Mouse (Mus musculus) thymus, adult 2 months (tissue): Measurements from ENCODE around the gene Map4k5. TPM values are rescaled to one million over a fixed set of nuclear protein-coding genes. Genes with fewer than 3 reads are reported as not detected.

Experiments
- DNase-seq: peaks from one replicate; pipeline ENCODE4 v3.0.0; 2021
- H3K27ac ChIP-seq: fragments of 200-500 bp; 2 replicates; pipeline ENCODE4 v1.5.1; 2012; ENCODE audit warnings: low read length, control low read depth; ENCODE audit not compliant: control insufficient read depth, insufficient read depth
- H3K27me3 ChIP-seq: fragments of 200-500 bp; 2 replicates; pipeline ENCODE4 v1.6.1; 2012; ENCODE audit warnings: mild to moderate bottlenecking, low read length, moderate library complexity, mixed read lengths; ENCODE audit not compliant: control insufficient read depth, insufficient read depth
- H3K36me3 ChIP-seq: fragments of 200-500 bp; 2 replicates; pipeline ENCODE4 v1.6.1; 2012; ENCODE audit warnings: mild to moderate bottlenecking, low read length, moderate library complexity; ENCODE audit not compliant: control insufficient read depth, insufficient read depth
- H3K4me1 ChIP-seq: fragments of 200-500 bp; replicated peaks from 2 replicates; pipeline ENCODE4 v1.6.1; 2012; ENCODE audit warnings: low read length; ENCODE audit not compliant: control insufficient read depth, insufficient read depth
- H3K4me3 ChIP-seq: fragments of 200-500 bp; 2 replicates; pipeline ENCODE4 v1.5.1; 2012; ENCODE audit warnings: mild to moderate bottlenecking, low read length, control low read depth, moderate library complexity; ENCODE audit not compliant: control insufficient read depth, insufficient read depth
- CTCF ChIP-seq: fragments of 200-500 bp; IDR thresholded peaks from 2 replicates; pipeline ENCODE4 v1.5.1; 2012; ENCODE audit warnings: mild to moderate bottlenecking, control low read depth, low read length, moderate library complexity, borderline replicate concordance; ENCODE audit not compliant: control insufficient read depth, poor library complexity, insufficient read depth; ENCODE audit errors: extremely low read depth
- POLR2A ChIP-seq: fragments of 200-500 bp; IDR thresholded peaks from 2 replicates; pipeline ENCODE4 v1.6.1; 2012; ENCODE audit warnings: mild to moderate bottlenecking, low read length, control low read depth, moderate library complexity; ENCODE audit not compliant: control insufficient read depth, poor library complexity, insufficient read depth; ENCODE audit errors: extremely low read depth
- WGBS: fragments of 180-500 bp; shearing (Covaris S2); methylation state at CpG from one replicate; pipeline ENCODE4 v1.1.7; 2018; 5-methylcytosine and 5-hydroxymethylcytosine counted together
- polyA plus RNA-seq: library from polyadenylated mRNA; depleted of rRNA; stranded (reverse); fragments of >200 nt; gene quantifications from 2 replicates; pipeline ENCODE4 v1.2.3, GENCODE M21; 2012

Gene Map4k5
- polyA plus RNA-seq, 1 experiment, result 11.3 TPM

DNA sequence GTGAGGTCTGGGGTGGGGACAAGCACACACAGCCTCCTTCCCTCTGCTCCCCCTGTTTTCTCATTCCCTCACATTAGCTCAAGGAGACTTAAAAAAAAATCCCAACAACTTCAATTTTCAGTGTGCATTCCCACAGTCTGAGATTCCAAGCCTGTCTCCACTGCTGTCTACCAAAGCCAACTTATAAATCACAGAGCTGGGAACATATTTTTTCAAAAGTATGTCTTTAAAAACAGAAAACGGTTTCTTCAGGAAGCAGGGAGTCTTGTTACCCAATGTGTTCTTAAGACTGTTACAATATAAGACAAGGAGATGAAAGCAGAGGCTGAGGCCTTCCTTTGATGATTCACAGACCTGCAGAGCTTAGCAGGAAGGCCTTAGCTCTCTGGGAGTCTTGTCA is 81.0 kb downstream of the Map4k5 start:
- 65% methylated on average over 1 of the region's 1 CpGs for WGBS
- H3K27ac ChIP-seq, result no peak overlapping the region
- H3K27me3 ChIP-seq, result no peaks in the 10 kb centered on the region
- H3K4me3 ChIP-seq, result no peak overlapping the region
- DNase-seq, result no peak
- peaks cover 13% of the 10 kb centered on the region for H3K36me3 ChIP-seq
- TF ChIP-seq CTCF (no peak), POLR2A (no peak)
- no peaks in the 10 kb centered on the region for H3K4me1 ChIP-seq

DNA sequence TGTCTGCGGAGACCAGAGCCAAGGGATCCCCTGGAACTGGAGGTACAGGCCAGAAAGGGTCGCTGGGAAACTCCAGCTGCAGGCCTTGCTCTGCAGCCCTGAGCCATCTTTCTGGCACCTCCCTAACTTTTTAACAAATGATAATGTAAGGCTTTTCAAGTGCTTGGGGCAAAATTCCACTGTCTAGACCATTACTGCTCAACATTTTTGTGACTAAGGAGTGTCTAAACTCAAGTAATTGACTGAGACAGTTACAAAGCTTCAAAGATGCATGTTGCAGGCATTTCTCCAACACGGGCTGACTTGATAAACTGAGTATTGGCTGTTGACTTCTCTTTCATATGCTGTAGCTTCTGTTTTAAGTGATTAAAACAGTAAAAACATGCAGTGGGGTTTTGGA is 83.6 kb downstream of the Map4k5 start:
- Histone ChIP-seq H3K4me3 (no peak overlapping the region), H3K27ac (no peak overlapping the region), H3K36me3 (peaks cover 8% of the 10 kb centered on the region; the same call in 1 of the 2 replicates), H3K4me1 (no peaks in the 10 kb centered on the region), H3K27me3 (no peaks in the 10 kb centered on the region)
- TF ChIP-seq CTCF (no peak), POLR2A (no peak)
- no peak for DNase-seq
- 96% methylated on average over 3 of the region's 3 CpGs for WGBS

DNA sequence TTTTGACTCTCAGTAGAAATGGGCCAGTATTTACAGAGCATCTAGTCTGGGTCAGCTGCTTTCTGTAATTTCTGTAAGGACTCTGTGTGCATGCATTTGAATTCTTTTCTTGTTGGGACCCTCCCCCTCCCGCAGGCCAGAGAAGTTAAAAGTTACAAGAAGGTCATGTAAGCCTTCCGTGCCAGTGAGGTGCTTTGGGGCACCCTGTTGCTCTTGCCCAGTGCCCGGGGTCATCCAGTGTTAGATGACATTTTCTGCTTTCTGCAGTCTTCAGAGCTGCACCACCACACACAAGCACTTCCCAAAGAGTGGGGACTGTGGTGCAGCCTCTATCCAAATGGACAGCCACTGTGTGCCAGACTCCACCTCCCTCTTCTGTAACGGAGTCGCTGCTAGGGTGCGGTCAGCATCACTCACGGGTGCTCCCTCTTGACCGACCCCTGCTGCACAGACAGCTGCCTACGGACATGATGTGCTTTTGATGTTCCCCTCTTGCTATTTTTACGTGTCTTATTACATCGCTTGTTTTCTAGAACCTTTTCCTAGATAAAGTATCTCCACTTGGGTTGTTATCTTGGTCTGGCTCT is 85.5 kb downstream of the Map4k5 start:
- no peaks in the 10 kb centered on the region for H3K27me3 ChIP-seq
- TF ChIP-seq CTCF, result no peak
- no peak for TF ChIP-seq POLR2A
- no peak overlapping the region for H3K4me3 ChIP-seq
- 92% methylated on average over 11 of the region's 11 CpGs for WGBS
- DNase-seq, result no peak
- H3K36me3 ChIP-seq, result peaks cover 8% of the 10 kb centered on the region; the same call in 1 of the 2 replicates
- no peaks in the 10 kb centered on the region for H3K4me1 ChIP-seq
- H3K27ac ChIP-seq, result no peak overlapping the region

DNA sequence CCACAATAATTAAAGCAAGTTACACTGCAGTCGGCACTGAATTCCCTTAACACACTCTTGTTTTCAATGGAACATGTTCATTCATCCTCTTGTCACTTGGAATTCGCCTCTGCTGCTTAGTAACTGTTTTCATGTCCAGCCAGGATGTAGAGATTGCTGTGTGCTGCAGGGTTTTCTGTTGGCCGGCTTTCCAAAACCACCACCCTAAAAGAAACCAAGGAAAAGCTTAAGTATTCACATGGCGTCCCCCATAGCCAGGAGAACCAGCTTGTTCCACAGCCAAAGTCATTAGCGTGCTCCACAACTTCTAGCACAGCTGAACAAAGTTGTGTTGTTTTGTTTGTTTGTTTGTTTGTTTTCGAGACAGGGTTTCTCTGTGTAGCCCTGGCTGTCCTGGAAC is 87.9 kb downstream of the Map4k5 start:
- WGBS, result 93% methylated on average over 6 of the region's 6 CpGs
- no peak for DNase-seq
- H3K36me3 ChIP-seq, result 0 out of 2 replicates have a peak, but pooled peaks cover 4% of the 10 kb centered on the region
- TF ChIP-seq CTCF (no peak), POLR2A (no peak)
- no peak overlapping the region for H3K27ac ChIP-seq
- H3K27me3 ChIP-seq, result no peaks in the 10 kb centered on the region
- no peak overlapping the region for H3K4me3 ChIP-seq
- H3K4me1 ChIP-seq, result no peaks in the 10 kb centered on the region

DNA sequence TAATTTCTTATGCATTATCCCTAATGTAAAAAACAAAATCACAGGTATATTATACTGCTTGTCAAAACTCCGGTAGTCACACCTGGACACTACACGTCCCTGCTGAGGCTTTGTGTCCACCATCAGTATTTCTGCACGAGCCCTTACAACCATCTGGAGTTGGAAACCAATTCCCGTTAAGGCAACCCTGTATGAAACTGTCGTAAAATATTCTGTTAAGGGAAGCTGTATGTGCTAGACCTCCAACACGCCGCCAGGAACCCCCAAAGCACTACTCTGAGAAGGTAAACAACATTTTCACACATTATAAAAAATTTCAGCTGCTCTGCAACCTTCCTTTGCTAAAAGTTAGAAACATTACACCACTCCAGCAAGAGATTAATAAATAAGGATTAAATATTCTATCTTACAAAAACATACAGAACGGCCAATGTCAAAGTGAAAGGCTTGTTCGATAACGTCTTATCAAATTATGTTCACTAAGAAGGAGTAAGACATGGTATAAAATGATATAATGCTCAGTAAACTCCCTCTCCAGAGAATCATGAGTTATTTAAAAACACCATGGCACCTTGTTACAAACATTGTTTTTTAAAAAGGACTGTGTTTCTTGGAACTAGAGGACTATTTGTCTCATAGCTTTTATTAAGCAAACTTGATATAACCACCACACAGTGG is 88.5 kb downstream of the Map4k5 start:
- Histone ChIP-seq H3K36me3 (0 out of 2 replicates have a peak, but pooled peaks cover 4% of the 10 kb centered on the region), H3K4me3 (no peak overlapping the region), H3K4me1 (no peaks in the 10 kb centered on the region), H3K27me3 (no peaks in the 10 kb centered on the region), H3K27ac (no peak overlapping the region)
- TF ChIP-seq POLR2A, result no peak
- no peak for TF ChIP-seq CTCF
- 97% methylated on average over 10 of the region's 10 CpGs for WGBS
- no peak for DNase-seq

DNA sequence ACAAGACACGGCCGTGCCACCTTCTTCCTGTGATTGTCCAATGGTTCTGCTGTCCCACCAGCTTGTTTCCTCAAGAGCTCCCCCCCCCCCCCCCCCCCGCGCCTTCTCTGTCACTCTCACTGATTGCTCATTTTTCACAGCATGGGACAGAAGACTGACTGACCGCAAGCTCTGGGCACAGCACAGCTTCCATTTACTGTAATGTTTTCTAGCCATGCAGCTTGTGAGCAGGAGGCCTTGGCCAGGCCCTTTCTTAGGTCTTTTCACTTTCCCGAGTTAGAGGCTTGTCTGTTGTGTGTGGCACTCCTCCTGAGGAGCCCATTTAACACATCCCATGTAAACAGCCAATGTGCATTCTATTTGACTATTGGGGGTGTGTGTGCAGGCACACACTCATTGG is 89.8 kb downstream of the Map4k5 start:
- Histone ChIP-seq H3K27me3 (no peaks in the 10 kb centered on the region), H3K4me3 (no peak overlapping the region), H3K36me3 (no peaks in the 10 kb centered on the region), H3K4me1 (no peaks in the 10 kb centered on the region), H3K27ac (no peak overlapping the region)
- WGBS, result 96% methylated on average over 6 of the region's 6 CpGs
- DNase-seq, result no peak
- TF ChIP-seq POLR2A (no peak), CTCF (no peak)

DNA sequence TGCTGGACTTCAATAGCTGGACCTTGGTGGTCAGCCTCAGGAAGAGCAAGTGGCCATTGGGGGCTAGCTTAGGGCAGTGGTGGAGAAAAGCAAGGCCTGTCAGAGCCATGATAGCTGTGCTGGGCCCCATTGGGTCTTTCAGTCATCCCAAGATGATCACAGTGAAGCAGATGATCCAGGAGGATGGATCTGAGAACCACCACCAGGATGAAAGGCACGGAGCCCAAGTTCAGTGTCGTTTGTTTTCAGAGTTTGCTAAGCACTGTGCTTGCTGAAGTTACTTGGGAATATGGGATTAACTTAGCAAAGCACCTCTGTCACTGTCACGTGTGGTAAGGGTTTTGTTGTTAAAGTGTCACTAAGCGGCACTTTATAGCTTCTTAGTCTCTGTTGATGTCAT is 92.4 kb downstream of the Map4k5 start:
- WGBS, result 96% methylated on average over 4 of the region's 4 CpGs
- Histone ChIP-seq H3K27me3 (no peaks in the 10 kb centered on the region), H3K4me3 (no peak overlapping the region), H3K4me1 (no peaks in the 10 kb centered on the region), H3K36me3 (no peaks in the 10 kb centered on the region), H3K27ac (no peak overlapping the region)
- TF ChIP-seq CTCF (no peak), POLR2A (no peak)
- no peak for DNase-seq
